Mouse (Mus musculus) gastrocnemius, postnatal 14 days (tissue): ENCODE results near the gene Sigmar1. TPM values are rescaled to one million over a fixed set of nuclear protein-coding genes. Genes with fewer than 3 reads are reported as not detected.
A peak's percentile ranks its signal among the peaks of the same experiment; 100 is the strongest.
"Not testable (repeated sequence)": the region's sequence is repeated elsewhere in the genome, so short reads cannot be mapped to it uniquely, and the experiment has no call there.

Experiments
- DNase-seq: peaks from one replicate; pipeline ENCODE4 v3.0.0; 2021; ENCODE audit warnings: mixed read lengths
- intact Hi-C: fragments of 180-260 bp; cut with DNase I; formaldehyde crosslinking; loops from one replicate; pipeline ENCODE4 v1.15.1; 2025; ENCODE audit warnings: low total_unique reads
- total RNA-seq, 2 experiments: library from RNA; stranded (reverse); gene quantifications; 2 replicates each; pipeline ENCODE4 v1.2.3; 2021

Sigmar1 gene
- total RNA-seq, 2 experiments from 2014 or later: 12.0 to 15.6 TPM

DNA sequence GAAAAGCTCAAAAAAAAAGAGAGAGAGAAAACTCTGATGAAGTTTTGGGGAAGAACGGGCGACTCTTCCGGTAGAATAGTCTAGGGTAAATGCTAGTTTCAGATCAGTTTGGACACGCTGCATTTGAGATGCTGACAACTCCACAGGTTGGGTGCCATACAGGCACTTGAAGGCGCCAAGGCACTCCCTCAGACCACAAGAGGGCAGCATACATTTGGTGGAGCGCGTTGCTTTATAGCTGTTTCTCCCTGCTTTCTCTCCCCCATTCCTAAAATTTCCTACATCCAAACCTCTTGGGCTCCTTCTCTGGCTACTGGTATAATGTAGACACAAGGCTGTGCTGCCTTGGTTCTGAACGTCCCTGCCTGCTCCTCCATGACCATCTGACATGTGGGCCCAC is 41.7 kb downstream of the Sigmar1 start:
- intact Hi-C loops: no loop called here
- peak; percentile 59 for DNase-seq

DNA sequence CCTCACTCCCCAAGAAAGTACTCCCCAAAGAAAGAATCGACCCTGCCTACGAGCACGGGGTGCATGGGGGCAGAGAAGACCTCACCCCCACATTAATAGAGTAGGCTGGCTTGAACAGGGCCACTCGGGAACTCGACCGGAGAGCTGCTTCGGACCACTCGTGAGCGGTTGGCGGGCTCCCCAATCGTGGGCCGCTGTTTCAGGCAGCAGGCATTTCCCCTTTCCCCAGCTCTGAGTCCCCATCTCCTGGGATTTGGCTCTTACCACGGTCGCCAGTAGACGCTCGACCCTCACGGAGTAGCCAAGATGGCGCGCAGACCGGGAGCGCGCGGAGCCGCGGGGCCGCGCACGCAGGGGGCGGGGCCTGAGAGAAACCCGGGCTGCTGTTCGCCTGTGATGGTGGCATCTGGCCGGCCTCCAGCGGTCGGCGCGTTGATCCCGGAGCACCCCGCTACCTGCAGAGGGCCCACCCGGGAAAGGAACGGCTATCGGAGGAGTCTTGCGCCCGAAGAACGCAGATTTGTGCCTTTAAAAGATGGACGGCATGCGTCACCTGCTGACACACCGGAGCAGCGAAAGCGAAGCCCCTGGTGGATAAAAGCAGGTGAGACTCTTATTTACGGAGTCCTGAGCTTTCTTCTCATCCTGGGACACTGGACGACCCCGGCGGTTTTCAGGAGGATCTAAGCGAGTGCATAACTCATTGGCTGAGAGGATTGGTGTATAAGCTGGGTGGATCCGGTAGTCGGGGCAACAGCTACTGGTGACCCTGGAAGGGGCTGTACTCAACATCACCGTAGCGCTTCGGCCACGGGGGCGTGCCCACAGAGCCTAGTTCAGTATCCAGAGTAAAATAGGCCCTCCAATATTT is 42.5 kb downstream of the Sigmar1 start, which contains the start of gene Rpp25l:
Gene Rpp25l (minus strand): TSS at position 338 of the 871 bp plus-strand sequence.
- intact Hi-C loops: no loop called here
- DNase-seq: peak; percentile 80

DNA sequence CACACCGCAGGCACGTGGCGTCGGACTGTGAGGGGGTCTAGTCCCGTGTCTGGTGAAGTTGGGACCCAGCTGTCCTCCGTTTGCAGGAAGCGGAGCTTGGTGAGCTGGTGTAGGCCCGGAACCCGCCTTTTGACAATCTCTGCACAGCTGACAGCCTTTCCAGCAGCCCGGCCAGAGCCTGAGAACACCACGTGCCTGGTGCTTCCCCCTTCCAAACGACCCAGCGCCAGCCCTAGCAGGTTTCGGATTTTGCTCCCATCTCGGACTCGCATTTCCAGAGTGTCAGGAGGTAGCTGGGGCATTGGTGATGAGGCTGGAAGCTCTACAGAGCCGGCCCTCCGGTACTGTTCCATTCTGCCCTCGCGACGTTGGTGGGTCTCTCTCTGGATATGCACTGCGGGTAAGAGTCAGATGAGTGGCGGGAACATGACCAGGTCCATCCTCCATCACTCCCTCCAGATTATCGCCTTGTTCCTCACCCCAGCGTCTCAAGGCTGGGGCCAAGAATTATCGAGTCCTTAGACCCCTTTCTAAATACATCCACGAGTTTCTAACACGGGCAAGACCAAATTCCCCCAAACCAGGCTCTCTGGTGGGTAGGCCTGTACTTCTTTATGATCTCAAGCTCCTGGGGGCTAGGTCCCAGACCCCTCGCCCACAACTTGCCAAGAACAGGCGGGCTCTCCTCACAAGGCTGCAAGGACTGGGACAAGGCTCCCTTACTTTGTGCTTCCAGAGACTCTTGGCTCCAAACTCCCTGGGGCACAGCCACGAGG is 43.3 kb downstream of the Sigmar1 start:
- intact Hi-C loops: no loop called here
- peak; percentile 55 for DNase-seq

DNA sequence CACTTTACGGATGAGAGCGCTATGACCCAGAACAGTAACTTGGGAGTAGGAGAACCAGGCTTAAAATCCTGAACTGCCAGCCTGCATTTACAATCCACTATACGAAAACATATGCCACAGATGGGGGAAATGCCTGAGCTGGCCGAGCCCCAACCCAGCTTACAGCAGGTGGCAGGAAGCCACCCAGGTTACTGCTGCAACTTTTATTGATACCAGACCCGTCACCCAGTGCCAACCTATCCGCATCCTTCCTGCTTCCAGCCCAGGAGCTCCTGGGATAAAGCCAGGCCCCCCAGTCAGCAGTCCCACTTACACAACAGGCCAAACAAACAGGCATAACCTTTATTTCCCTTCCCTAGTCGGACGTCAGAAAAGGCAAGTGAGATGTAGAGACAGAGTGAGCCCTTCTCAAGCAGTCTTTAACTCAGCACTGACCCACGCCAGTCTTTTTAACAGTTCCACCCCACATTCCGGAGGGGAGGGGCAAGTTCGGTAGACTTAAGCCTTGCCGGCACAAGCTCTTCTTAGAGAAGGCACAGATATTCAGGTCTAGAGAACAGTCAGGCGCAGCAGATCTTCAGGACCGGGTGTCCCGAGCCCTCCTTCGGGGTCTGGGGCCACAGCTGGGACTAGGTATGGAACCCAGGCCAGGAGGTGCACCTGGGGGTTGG is 44.1 kb downstream of the Sigmar1 start:
- DNase-seq: no peak
- intact Hi-C loops: no loop called here

DNA sequence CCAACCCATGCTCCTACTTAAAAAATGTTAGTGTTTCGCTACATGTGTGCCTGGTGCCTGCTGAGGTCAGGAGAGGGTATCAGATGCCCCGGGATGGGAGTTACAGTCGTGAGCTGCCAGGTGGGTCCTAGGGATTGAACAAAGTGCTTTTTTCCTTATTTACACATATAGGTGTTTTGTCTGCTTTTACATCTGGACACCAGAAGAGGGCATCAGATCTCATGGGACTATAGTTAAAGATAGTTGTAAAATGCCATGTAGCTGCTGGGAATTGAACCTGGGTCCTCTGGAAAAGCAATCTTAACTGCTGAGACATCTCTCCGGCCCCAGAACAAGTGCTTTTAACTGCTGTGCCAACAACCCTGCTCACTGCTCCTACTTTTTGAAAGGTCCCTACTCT is 45.7 kb downstream of the Sigmar1 start:
- intact Hi-C loops: no loop called here

DNA sequence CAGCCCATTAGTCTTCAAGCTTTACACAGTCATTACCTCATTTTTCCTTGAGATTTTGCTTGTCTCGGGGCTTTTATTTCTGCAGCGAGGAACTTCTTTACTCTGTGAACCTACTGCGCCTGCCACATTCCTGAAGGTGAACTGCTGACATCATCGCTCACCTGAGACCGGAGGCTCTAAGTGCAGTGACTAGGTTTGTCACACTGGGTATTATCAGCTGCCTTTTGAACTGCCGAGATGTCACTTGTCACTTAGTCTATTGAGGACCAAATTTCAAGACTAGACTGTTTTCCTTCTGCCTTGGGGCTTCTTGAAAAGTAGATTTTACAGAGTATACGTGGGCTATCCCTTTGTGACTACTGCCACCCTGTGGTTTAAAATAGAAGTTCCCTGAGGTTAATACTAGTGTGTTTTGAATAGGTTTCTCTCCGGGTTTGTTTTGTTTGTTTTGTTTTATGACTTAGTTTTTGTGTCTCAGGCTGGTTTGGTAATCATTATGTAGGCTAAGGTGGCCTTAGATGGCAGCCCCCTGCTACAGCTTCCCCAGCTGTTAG is 47.7 kb downstream of the Sigmar1 start:
- no peak for DNase-seq
- intact Hi-C loops: loop anchor here (5.0 to 10.0 kb wide), 3 partner anchors 51 to 153 kb away; no protein-coding TSS in a partner anchor

More for the DNA sequence above, 45.7 kb downstream of the Sigmar1 start:
- no peak for DNase-seq

DNA sequence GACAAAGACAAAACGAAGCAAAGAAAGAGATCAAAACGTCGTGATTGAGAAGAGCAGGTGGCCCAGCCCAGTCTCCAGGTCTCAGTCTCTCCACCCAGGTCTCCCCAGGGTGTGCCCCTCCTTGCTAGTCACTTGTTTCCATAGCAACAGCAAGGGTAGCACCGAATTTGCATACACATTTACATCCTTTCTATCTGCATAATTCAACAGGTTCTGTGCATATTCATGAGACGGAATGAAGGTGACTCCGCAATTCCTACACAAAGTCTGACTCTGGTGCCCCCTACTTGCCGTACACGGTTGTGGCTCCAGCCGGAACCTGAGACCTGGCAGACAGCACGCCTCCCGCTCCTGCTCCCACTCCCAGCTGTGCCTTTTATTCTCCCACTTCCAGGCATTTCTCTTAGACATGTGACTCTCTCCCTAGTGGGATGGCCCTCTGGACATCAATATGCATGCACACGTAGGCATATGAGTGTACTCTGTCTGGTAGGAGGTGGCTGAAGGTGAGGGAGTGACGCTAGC is 48.9 kb downstream of the Sigmar1 start:
- DNase-seq: peak; percentile 60
- intact Hi-C loops: loop anchor here (5.0 to 10.0 kb wide), 3 partner anchors 50 to 152 kb away; no protein-coding TSS in a partner anchor

DNA sequence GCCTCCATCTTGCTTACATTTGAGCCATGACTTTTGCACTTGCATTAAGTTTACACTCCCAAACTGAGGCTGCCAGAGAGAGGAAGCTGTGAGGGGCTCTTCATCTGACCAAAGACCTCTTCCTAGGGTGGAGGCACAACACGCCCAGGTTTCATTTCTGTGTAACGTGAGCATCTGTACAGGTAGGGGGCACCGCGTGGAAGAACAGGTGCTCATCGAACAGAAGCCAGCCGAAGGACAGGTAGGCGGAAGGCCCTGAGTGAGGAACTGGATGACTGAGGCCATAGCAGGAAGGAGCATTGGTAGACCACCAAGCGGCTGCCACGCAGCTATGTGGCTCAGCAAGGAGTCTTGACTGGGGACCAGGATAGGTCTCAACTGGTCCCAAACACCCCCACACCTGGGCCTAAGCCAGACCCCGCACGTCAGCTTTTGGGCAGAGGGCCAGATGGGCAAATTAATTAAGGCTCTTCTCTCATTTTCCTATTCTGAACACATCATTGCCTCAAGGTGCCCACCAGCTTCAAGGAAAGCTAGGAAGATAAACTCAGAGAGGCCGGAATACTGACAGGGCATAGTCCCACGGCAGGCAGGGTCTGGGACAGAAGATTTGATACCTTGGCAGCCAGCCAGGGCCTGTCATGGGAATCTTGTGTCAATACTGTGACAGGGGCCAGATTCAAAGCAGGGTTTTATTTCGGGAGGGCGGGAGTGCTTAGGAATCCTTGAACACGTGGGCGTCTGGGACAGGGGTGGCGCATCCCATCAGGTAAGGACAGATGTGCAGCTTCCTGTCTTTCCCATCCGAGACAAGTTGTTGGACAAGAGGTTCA is 49.8 kb downstream of the Sigmar1 start:
- DNase-seq: peak; percentile 14
- intact Hi-C loops: loop anchor here (5.0 to 10.0 kb wide), 3 partner anchors 49 to 151 kb away; no protein-coding TSS in a partner anchor

DNA sequence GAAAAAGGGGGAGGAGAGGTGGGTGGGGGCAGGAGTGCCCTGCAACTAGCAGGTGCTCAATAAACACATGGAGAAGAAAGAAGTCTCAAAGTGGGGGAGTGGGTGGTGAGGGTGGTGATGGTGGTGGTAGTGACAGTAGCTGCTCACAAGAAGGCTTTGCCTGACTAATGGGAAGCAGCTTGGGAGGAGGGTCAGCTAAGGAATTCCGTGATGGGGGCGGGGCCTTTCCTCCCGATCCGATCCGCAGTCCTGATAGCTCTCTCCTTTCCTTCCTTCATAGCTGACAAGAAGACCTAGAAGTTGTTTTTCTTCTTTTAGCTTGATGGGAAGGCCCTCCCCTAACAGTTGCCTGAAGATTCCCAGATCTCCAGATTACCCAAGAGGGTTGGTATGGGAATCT is 51.3 kb downstream of the Sigmar1 start:
- peak; percentile 8 for DNase-seq
- intact Hi-C loops: loop anchor here (5.0 to 10.0 kb wide), 3 partner anchors 47 to 150 kb away; no protein-coding TSS in a partner anchor

DNA sequence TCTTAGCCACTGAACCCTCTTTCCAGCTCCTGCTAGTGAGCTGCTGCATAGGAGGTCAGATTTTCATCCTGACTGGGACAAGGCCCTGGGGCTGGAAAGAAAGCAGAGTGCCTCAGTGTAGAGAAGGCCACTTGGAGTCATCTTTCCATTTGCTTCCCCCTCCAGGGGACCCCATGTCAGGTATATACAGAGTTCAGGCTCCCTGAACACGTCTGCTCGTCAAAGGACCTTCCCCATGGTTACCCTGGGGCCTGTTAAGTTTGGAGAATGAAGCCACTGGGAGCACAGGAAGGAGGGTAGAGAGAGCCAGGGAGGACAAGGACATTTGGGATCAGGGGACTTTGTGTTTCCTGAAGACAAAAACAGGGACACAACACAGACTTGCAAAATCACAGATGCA is 53.7 kb downstream of the Sigmar1 start:
- DNase-seq: not testable (repeated sequence)
- intact Hi-C loops: loop anchor here (10.0 kb wide), 1 partner anchor 147 kb away; no protein-coding TSS in a partner anchor

DNA sequence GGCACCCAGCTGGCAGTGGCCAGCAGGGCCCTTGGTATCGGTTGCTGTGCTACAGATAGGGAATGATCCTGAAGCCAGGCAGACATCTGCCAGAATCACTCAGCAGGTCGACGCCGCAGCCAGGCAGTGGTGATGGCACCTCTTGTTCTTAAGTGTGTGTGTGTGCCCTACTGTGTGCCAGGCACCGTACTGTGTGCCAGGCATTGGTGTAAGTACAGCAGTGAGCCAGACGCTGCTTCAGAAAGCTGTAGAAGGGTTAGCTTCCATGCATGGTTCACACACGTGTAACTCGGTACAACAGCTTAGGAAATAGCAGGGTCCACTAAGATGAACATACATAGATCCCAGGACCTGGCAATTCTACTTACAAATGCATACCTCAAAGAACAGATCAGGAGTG is 55.7 kb downstream of the Sigmar1 start:
- DNase-seq: peak; percentile 6
- intact Hi-C loops: loop anchor here (10.0 kb wide), 1 partner anchor 145 kb away; no protein-coding TSS in a partner anchor

DNA sequence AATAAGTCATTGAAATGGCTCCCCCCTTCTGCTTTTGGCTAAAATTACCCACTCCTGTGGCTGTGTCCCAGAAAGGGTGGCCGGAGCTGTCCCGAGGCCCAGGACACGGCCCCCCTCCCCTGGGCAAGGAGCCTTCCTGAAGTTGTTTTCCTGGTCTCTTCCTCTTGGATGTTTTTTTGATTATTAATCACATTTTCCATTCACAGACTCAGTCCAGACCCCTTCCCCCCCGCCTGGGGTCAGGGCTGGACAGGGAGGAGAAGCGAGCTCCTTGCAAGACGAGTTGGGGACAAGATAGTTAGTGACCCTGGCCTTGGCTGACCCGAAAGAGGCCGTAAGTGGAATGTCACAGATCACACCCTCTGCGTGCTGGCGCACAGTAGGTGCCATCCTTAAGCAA is 56.2 kb downstream of the Sigmar1 start, which contains the start of gene Il11ra1:
Gene Il11ra1 (plus strand): TSS at position 207 of the 400 bp plus-strand sequence.
- intact Hi-C loops: loop anchor here (10.0 kb wide), 1 partner anchor 145 kb away; no protein-coding TSS in a partner anchor
- DNase-seq: peak; percentile 10

DNA sequence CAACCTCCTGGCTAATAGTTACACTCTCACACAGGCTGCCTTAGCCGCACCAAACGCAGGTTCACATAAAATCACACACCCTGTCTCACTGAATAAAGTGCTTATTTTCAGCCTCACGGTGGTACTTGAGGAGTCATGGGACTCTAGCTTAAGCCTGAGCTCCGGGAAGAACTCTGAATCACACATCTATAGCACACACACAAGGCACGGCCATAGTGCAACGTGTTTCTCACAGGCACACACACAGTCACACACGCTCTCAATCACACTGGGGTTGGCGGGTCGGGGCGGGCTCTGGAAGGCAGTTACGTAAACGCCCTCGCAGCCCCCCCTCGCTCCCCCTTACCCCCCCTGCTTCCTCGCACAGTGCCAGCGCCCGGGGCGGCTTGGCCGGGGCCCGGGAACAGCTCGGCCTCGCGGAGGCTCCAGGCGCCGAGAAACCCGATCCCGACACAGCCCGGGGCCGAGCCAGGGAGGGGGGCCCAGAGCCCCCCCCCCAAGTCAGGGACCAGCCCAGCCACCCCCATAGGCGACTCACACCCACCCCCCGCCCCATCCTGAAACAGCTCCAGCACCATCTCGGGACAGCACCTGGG is 57.4 kb downstream of the Sigmar1 start:
- intact Hi-C loops: not testable (repeated sequence)
- peak; percentile 76 for DNase-seq

DNA sequence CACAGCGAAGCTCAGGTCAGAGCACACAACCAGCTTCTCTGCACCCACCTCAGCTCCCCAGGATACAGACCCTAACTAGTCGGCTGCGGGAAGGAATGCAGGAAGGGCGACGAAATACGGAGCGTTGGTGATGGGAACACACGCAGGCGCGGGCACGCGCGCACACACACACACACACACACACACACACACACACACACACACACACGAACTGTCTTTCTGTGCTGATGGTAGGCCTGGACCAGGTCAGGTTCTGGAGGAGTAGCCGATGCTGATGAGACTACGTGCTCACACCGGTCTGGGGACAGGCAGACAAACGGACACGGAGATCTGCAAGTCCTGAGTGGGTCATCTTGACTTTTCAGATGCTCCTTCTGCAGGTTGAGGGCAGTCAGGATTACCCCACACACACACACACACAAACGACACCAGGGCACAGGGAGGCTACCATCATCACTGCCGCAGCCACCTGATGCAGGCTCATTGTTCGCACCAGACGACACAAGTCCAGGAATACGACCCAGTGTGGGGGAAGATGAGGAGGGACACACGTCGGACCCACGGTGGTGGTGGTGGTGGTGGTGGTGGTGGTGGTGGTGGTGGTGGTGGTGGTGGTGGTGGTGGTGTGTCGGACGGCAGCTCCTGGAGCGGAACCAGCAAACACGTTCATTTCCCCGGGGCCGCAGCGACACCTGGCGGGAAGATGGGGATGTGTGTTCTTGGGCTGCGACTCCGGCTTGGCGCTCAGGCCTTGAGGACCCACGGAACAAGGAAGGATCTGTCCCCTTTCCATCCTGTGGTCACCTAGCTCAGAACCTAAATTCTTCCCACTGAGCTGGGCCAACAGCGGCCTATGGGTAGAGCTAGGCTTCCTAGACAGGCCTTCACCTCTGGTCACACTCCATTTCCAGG is 58.8 kb downstream of the Sigmar1 start, which contains the start of gene Cntfr:
Gene Cntfr (minus strand): TSS at position 160 of the 912 bp plus-strand sequence.
- intact Hi-C loops: not testable (repeated sequence)
- DNase-seq: peak; percentile 85

DNA sequence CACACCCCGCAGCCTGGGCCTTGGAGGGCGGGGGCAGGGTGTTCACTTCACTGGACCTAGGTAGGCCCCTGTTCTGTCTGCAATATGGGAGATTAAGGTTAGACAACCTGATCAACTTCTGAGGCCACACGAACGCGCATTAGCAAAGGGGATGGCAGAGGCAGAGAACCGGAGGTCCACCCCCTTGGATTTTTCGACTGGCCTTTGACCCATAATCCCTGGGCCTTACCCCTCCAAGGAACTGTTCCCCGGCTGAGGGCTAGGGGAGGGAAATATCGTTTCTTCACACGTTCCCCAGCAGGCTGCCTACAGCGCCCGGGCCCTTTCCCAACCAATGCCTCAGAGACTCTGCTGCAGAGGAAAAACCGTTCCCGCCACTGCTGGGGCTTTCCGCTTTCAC is 59.5 kb downstream of the Sigmar1 start:
- peak; percentile 3 for DNase-seq
- intact Hi-C loops: not testable (repeated sequence)

DNA sequence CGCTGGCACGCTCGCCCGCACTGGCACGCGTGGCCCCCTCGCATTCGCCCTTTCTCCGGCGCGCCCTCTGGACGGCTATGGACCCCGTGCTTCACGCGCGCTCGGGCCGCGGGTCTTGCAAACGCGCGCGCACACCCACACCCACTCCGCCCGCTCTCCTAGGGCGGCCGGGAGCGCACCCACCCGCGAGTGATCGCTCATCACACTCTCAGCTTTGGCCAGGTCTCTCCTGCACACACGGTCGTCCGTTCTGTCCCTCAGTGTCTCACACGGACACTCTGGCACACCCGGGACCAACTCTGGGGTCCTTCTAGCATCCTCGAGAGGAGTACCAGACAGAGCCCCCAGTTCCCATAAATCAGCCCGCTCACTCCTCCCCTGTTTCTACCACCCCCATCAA is 60.2 kb downstream of the Sigmar1 start:
- peak; percentile 5 for DNase-seq

More for the DNA sequence above, 60.2 kb downstream of the Sigmar1 start:
- intact Hi-C loops: not testable (repeated sequence)
